Mouse (Mus musculus): ENCODE results near the gene Fgfr3.

DNA sequence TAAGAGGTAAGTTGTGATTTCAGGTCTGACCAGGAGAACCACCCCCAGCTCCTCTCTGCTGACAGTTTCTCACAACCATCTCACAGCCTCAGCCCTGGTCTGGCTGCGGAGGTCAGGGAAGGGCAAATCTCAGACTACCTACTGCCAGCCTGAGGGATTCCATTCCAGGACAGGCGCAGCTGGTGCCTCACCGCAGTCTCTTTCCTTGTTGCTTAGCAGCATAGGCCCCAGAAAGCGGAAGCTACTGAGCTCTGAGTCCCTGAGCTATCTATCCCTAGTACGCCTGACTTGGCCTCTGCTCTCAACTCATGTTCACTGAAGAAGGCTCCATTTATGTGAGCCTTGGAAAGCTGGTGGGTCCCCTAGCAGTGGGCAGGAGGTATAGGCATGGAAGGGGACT lies 3.0 kb upstream of the Fgfr3 start:
- TF ChIP-seq POLR2A (IDR thresholded peaks at IDR 0.05; ENCODE audit: low read depth, low read length) (no peak), CTCF (IDR thresholded peaks at IDR 0.05; ENCODE audit: extremely low read depth, insufficient read depth, insufficient read length, insufficient replicate concordance) (no peak)

Data from spleen, adult 2 months (tissue).